Comparison of ENCODE assay signal across 26 mouse cellular contexts in the genomic region with DNA sequence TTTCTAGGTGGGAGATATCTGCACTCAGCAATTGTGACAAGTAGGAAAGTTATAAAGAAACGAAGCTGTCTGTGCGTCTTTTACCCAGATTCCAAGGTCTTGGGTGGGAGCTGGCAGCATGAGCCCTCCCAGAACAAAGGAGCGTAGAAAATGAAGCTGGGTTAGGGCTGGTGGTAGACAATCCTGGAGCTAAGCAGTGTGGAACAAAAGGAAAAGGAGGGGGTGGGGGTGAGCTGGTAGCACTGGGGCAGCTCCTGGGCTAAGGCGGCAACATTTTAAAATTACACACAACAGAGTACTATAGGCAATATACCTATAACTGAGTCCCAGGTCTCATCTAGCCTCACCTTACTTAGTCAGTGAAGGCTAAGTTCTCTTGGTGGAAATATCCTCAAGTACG.
A peak's percentile ranks its signal among the peaks of the same experiment; 100 is the strongest.
DNase-seq lines count a peak whose midpoint lies in the region; ATAC-seq and TF ChIP-seq lines count a peak whose summit lies in the region.
"Had no signal": no experiment of that assay in that cellular context is flagged by ENCODE, and none has a peak within 500 bp of the region (broad histone marks: within the 10 kb centered on the region; RNA-seq: fewer than 3 reads in every experiment).

No protein-coding gene starts in this region.

- H3K4me3 ChIP-seq in forebrain, embryonic 10.5 days = no peak overlapping the region
- no peak overlapping the region for H3K4me3 ChIP-seq in forebrain, embryonic 15.5 days
- H3K4me3 ChIP-seq in hindbrain, embryonic 10.5 days = no peak overlapping the region
- H3K4me3 ChIP-seq in hindbrain, embryonic 11.5 days (ENCODE audit: low read depth, low read length) = no peak overlapping the region
- no peak overlapping the region for H3K4me3 ChIP-seq in midbrain, embryonic 11.5 days (ENCODE audit: low read depth, low read length)
- H3K4me3 ChIP-seq in midbrain, embryonic 14.5 days (replicated peaks; ENCODE audit: low read depth, low read length) = no peak overlapping the region
- no peak overlapping the region for H3K4me3 ChIP-seq in midbrain, embryonic 15.5 days
- H3K4me3 ChIP-seq in midbrain, postnatal 0 days (ENCODE audit: low read depth, low read length) = no peak overlapping the region
- H3K4me3 ChIP-seq: embryonic facial prominence, embryonic 10.5 days; embryonic facial prominence, embryonic 12.5 days; forebrain, embryonic 12.5 days had no signal

- H3K9ac ChIP-seq in forebrain, embryonic 15.5 days (replicated peaks) = no peak overlapping the region
- no peak overlapping the region for H3K9ac ChIP-seq in hindbrain, embryonic 11.5 days (ENCODE audit: low read depth, low read length)
- no peak overlapping the region for H3K9ac ChIP-seq in midbrain, embryonic 11.5 days (ENCODE audit: low read length)
- no peak overlapping the region for H3K9ac ChIP-seq in midbrain, embryonic 14.5 days (replicated peaks; ENCODE audit: low read length)
- H3K9ac ChIP-seq in midbrain, embryonic 15.5 days = no peak overlapping the region
- no peak overlapping the region for H3K9ac ChIP-seq in midbrain, postnatal 0 days (replicated peaks; ENCODE audit: low read length, poor library complexity, severe bottlenecking)
- H3K9ac ChIP-seq: embryonic facial prominence, embryonic 12.5 days; forebrain, embryonic 12.5 days had no signal

- no peak overlapping the region for H3K4me2 ChIP-seq in forebrain, embryonic 15.5 days (replicated peaks)
- H3K4me2 ChIP-seq in hindbrain, embryonic 11.5 days (replicated peaks; ENCODE audit: low read depth, low read length) = no peak overlapping the region
- H3K4me2 ChIP-seq in midbrain, embryonic 11.5 days = no peak overlapping the region
- H3K4me2 ChIP-seq in midbrain, embryonic 14.5 days (ENCODE audit: low read length) = no peak overlapping the region
- H3K4me2 ChIP-seq in midbrain, embryonic 15.5 days = no peak overlapping the region
- H3K4me2 ChIP-seq in midbrain, postnatal 0 days (ENCODE audit: low read depth, low read length, poor library complexity, severe bottlenecking) = no peak overlapping the region
- H3K4me2 ChIP-seq: embryonic facial prominence, embryonic 12.5 days; forebrain, embryonic 12.5 days had no signal

- no peaks in the 10 kb centered on the region for H3K27me3 ChIP-seq in forebrain, embryonic 10.5 days (ENCODE audit: poor library complexity, severe bottlenecking)
- no peaks in the 10 kb centered on the region for H3K27me3 ChIP-seq in forebrain, embryonic 15.5 days
- no peaks in the 10 kb centered on the region for H3K27me3 ChIP-seq in hindbrain, embryonic 10.5 days (ENCODE audit: insufficient read depth, poor library complexity, severe bottlenecking)
- H3K27me3 ChIP-seq in hindbrain, embryonic 11.5 days (ENCODE audit: control insufficient read depth, insufficient read depth, low read length) = no peaks in the 10 kb centered on the region
- H3K27me3 ChIP-seq in midbrain, embryonic 11.5 days (ENCODE audit: control insufficient read depth, insufficient read depth, low read length) = no peaks in the 10 kb centered on the region
- H3K27me3 ChIP-seq in midbrain, embryonic 14.5 days (ENCODE audit: control insufficient read depth, insufficient read depth, low read length) = no peaks in the 10 kb centered on the region
- no peaks in the 10 kb centered on the region for H3K27me3 ChIP-seq in midbrain, embryonic 15.5 days (replicated peaks)
- H3K27me3 ChIP-seq in midbrain, postnatal 0 days (ENCODE audit: insufficient read depth, low read length) = no peaks in the 10 kb centered on the region
- H3K27me3 ChIP-seq: CH12.LX; embryonic facial prominence, embryonic 12.5 days; forebrain, embryonic 12.5 days; Patski had no signal

- no peaks in the 10 kb centered on the region for H3K9me3 ChIP-seq in forebrain, embryonic 10.5 days
- no peaks in the 10 kb centered on the region for H3K9me3 ChIP-seq in forebrain, embryonic 15.5 days
- no peaks in the 10 kb centered on the region for H3K9me3 ChIP-seq in hindbrain, embryonic 10.5 days
- H3K9me3 ChIP-seq in hindbrain, embryonic 11.5 days (ENCODE audit: control insufficient read depth, low read length) = no peaks in the 10 kb centered on the region
- no peaks in the 10 kb centered on the region for H3K9me3 ChIP-seq in midbrain, embryonic 11.5 days (ENCODE audit: control insufficient read depth, low read length)
- H3K9me3 ChIP-seq in midbrain, embryonic 14.5 days (ENCODE audit: control insufficient read depth, low read length) = no peaks in the 10 kb centered on the region
- H3K9me3 ChIP-seq in midbrain, embryonic 15.5 days = no peaks in the 10 kb centered on the region
- H3K9me3 ChIP-seq in midbrain, postnatal 0 days (ENCODE audit: low read length) = no peaks in the 10 kb centered on the region
- H3K9me3 ChIP-seq: embryonic facial prominence, embryonic 10.5 days; embryonic facial prominence, embryonic 12.5 days; forebrain, embryonic 12.5 days; G1E had no signal

- TF ChIP-seq CTCF in midbrain, postnatal 0 days (IDR thresholded peaks at IDR 0.05) = no peak

- ATAC-seq in forebrain, embryonic 15.5 days (replicated peaks) = no peak
- ATAC-seq in hindbrain, embryonic 11.5 days (ENCODE audit: low FRiP score) = no peak
- peak; percentile 55; the same call in 1 of the 2 replicates for ATAC-seq in midbrain, embryonic 11.5 days (ENCODE audit: low FRiP score)
- ATAC-seq in midbrain, embryonic 14.5 days (ENCODE audit: low FRiP score, low TSS enrichment) = no peak; the same call in 1 of the 2 replicates
- 0 out of 2 replicates have a peak, but pooled peaks have one; percentile 50 for ATAC-seq in midbrain, embryonic 15.5 days (replicated peaks)
- ATAC-seq in midbrain, postnatal 0 days (ENCODE audit: low FRiP score) = no peak
- ATAC-seq: activated CD4-positive, CD25-positive, alpha-beta regulatory T cell, adult 4 months; CD4-positive, CD25-positive, alpha-beta regulatory T cell, adult 4 months; forebrain, embryonic 14.5 days; Patski had no signal

- 0 out of 2 replicates have a peak overlapping the region, but pooled peaks have one; percentile 9 for H3K27ac ChIP-seq in forebrain, embryonic 10.5 days
- H3K27ac ChIP-seq in forebrain, embryonic 15.5 days (replicated peaks) = no peak overlapping the region
- H3K27ac ChIP-seq in hindbrain, embryonic 10.5 days = peak overlapping the region; percentile 5; the same call in 1 of the 2 replicates
- no peak overlapping the region for H3K27ac ChIP-seq in hindbrain, embryonic 11.5 days (ENCODE audit: low read depth, low read length)
- H3K27ac ChIP-seq in midbrain, embryonic 11.5 days (ENCODE audit: low read depth, low read length) = no peak overlapping the region
- no peak overlapping the region for H3K27ac ChIP-seq in midbrain, embryonic 14.5 days (replicated peaks; ENCODE audit: low read depth, low read length)
- no peak overlapping the region for H3K27ac ChIP-seq in midbrain, embryonic 15.5 days
- no peak overlapping the region for H3K27ac ChIP-seq in midbrain, postnatal 0 days (ENCODE audit: low read depth, low read length)
- H3K27ac ChIP-seq: embryonic facial prominence, embryonic 10.5 days; embryonic facial prominence, embryonic 12.5 days; forebrain, embryonic 12.5 days had no signal

- no peak for DNase-seq in forebrain, embryonic 10.5 days (ENCODE audit: extremely low spot score, low spot score)
- no peak for DNase-seq in hindbrain, embryonic 10.5 days (ENCODE audit: low spot score)
- no peak for DNase-seq in hindbrain, embryonic 11.5 days (ENCODE audit: low spot score)
- no peak for DNase-seq in midbrain, embryonic 11.5 days (ENCODE audit: low spot score, missing footprints)
- no peak for DNase-seq in midbrain, embryonic 14.5 days
- DNase-seq in midbrain, postnatal 0 days (ENCODE audit: low spot score) = no peak
- DNase-seq: adrenal gland, adult 8-10 months; adrenal gland, postnatal 14 days; adrenal gland, postnatal 36 days; B cell, adult 2 months; cerebellum, adult 11-12 months; cerebellum, adult 2 months; cerebellum, adult 9-10 months; cerebellum, postnatal 10 days; cerebellum, postnatal 25 days had no signal

- 71% methylated on average over 5 of the region's 5 CpGs for WGBS in forebrain, embryonic 10.5 days
- 59% methylated on average over 5 of the region's 5 CpGs for WGBS in forebrain, embryonic 15.5 days
- WGBS in hindbrain, embryonic 10.5 days = 61% methylated on average over 5 of the region's 5 CpGs
- 64% methylated on average over 5 of the region's 5 CpGs for WGBS in hindbrain, embryonic 11.5 days
- WGBS in midbrain, embryonic 11.5 days = 64% methylated on average over 5 of the region's 5 CpGs
- WGBS in midbrain, embryonic 14.5 days = 40% methylated on average over 5 of the region's 5 CpGs
- 48% methylated on average over 5 of the region's 5 CpGs for WGBS in midbrain, embryonic 15.5 days
- WGBS in midbrain, postnatal 0 days = 51% methylated on average over 5 of the region's 5 CpGs

- no peaks in the 10 kb centered on the region for H3K36me3 ChIP-seq in forebrain, embryonic 10.5 days (replicated peaks)
- H3K36me3 ChIP-seq in forebrain, embryonic 15.5 days = no peaks in the 10 kb centered on the region
- no peaks in the 10 kb centered on the region for H3K36me3 ChIP-seq in hindbrain, embryonic 10.5 days
- no peaks in the 10 kb centered on the region for H3K36me3 ChIP-seq in hindbrain, embryonic 11.5 days (ENCODE audit: control insufficient read depth, insufficient read depth, low read length)
- H3K36me3 ChIP-seq in midbrain, embryonic 11.5 days (ENCODE audit: control insufficient read depth, insufficient read depth, low read length) = no peaks in the 10 kb centered on the region
- H3K36me3 ChIP-seq in midbrain, embryonic 14.5 days (ENCODE audit: control insufficient read depth, insufficient read depth, low read length) = no peaks in the 10 kb centered on the region
- no peaks in the 10 kb centered on the region for H3K36me3 ChIP-seq in midbrain, embryonic 15.5 days (replicated peaks)
- H3K36me3 ChIP-seq in midbrain, postnatal 0 days (ENCODE audit: insufficient read depth, low read length) = no peaks in the 10 kb centered on the region
- H3K36me3 ChIP-seq: embryonic facial prominence, embryonic 10.5 days; embryonic facial prominence, embryonic 12.5 days; forebrain, embryonic 12.5 days; G1E had no signal

- peaks cover 15% of the 10 kb centered on the region for H3K4me1 ChIP-seq in forebrain, embryonic 10.5 days
- no peaks in the 10 kb centered on the region for H3K4me1 ChIP-seq in forebrain, embryonic 15.5 days
- H3K4me1 ChIP-seq in hindbrain, embryonic 10.5 days (replicated peaks) = peaks cover 13% of the 10 kb centered on the region
- no peaks in the 10 kb centered on the region for H3K4me1 ChIP-seq in hindbrain, embryonic 11.5 days (replicated peaks; ENCODE audit: control insufficient read depth, insufficient read depth, low read length)
- no peaks in the 10 kb centered on the region for H3K4me1 ChIP-seq in midbrain, embryonic 11.5 days (ENCODE audit: control insufficient read depth, insufficient read depth, low read length)
- no peaks in the 10 kb centered on the region for H3K4me1 ChIP-seq in midbrain, embryonic 14.5 days (ENCODE audit: control insufficient read depth, insufficient read depth, low read length)
- no peaks in the 10 kb centered on the region for H3K4me1 ChIP-seq in midbrain, embryonic 15.5 days
- H3K4me1 ChIP-seq in midbrain, postnatal 0 days (ENCODE audit: insufficient read depth, low read length) = no peaks in the 10 kb centered on the region
- H3K4me1 ChIP-seq: embryonic facial prominence, embryonic 10.5 days; embryonic facial prominence, embryonic 12.5 days had no signal

Comparison
In these comparisons a context has a peak if more than half of its experiments do, and no peak if none do; other contexts are left out.
1. H3K27ac ChIP-seq: peak in forebrain, embryonic 10.5 days (single experiment) and hindbrain, embryonic 10.5 days (single experiment); none in forebrain, embryonic 15.5 days (single experiment), hindbrain, embryonic 11.5 days (single experiment), midbrain, embryonic 11.5 days (single experiment), midbrain, embryonic 14.5 days (single experiment), midbrain, embryonic 15.5 days (single experiment) and midbrain, postnatal 0 days (single experiment).
2. ATAC-seq: peak in midbrain, embryonic 11.5 days (single experiment) and midbrain, embryonic 15.5 days (single experiment); none in forebrain, embryonic 15.5 days (single experiment), hindbrain, embryonic 11.5 days (single experiment), midbrain, embryonic 14.5 days (single experiment) and midbrain, postnatal 0 days (single experiment).